In genomic region chr4:152151451-152151965, GRCm38 (mm10) we compare ENCODE assay signal across 9 mouse cellular contexts. TPM values are rescaled to one million over a fixed set of nuclear protein-coding genes. Genes with fewer than 3 reads are reported as not detected.
A peak's percentile ranks its signal among the peaks of the same experiment; 100 is the strongest.
DNase-seq lines count a peak whose midpoint lies in the region; ATAC-seq and TF ChIP-seq lines count a peak whose summit lies in the region.
"Had no signal": no experiment of that assay in that cellular context is flagged by ENCODE, and none has a peak within 500 bp of the region (broad histone marks: within the 10 kb centered on the region; RNA-seq: fewer than 3 reads in every experiment).

No protein-coding gene starts in this region.

- no peak for TF ChIP-seq CTCF in lung, adult 2 months (IDR thresholded peaks at IDR 0.05; ENCODE audit: insufficient read depth, low read length)

- H3K4me1 ChIP-seq in lung, adult 2 months (ENCODE audit: control insufficient read depth, insufficient read depth, low read length), result peaks cover 7% of the 10 kb centered on the region; the same call in 1 of the 2 replicates
- peaks cover 6% of the 10 kb centered on the region for H3K4me1 ChIP-seq in forebrain, embryonic 11.5 days (replicated peaks; ENCODE audit: control insufficient read depth, insufficient read depth, low read length)
- H3K4me1 ChIP-seq in limb, embryonic 11.5 days (ENCODE audit: control insufficient read depth, insufficient read depth, low read length), result 0 out of 2 replicates have a peak, but pooled peaks cover 4% of the 10 kb centered on the region
- H3K4me1 ChIP-seq in neural tube, embryonic 15.5 days, result peaks cover 15% of the 10 kb centered on the region

- H3K27me3 ChIP-seq in forebrain, embryonic 11.5 days (ENCODE audit: control insufficient read depth, insufficient read depth, low read length), result peaks cover 44% of the 10 kb centered on the region
- H3K27me3 ChIP-seq in limb, embryonic 11.5 days (ENCODE audit: control insufficient read depth, insufficient read depth, low read length), result peaks cover 40% of the 10 kb centered on the region
- peaks cover 72% of the 10 kb centered on the region for H3K27me3 ChIP-seq in neural tube, embryonic 15.5 days (replicated peaks)

- no peak; the same call in 1 of the 2 replicates for ATAC-seq in forebrain, embryonic 11.5 days (replicated peaks; ENCODE audit: low FRiP score)
- no peak for ATAC-seq in limb, embryonic 11.5 days (ENCODE audit: insufficient number of reproducible peaks, low FRiP score, low TSS enrichment, low read depth)
- ATAC-seq in neural tube, embryonic 15.5 days (ENCODE audit: low FRiP score), result 0 out of 2 replicates have a peak, but pooled peaks have one; percentile 21

- H3K9me3 ChIP-seq in forebrain, embryonic 11.5 days (ENCODE audit: control insufficient read depth, low read length), result no peaks in the 10 kb centered on the region
- H3K9me3 ChIP-seq in limb, embryonic 11.5 days (ENCODE audit: control insufficient read depth, low read length), result no peaks in the 10 kb centered on the region
- no peaks in the 10 kb centered on the region for H3K9me3 ChIP-seq in neural tube, embryonic 15.5 days (replicated peaks)

- intact Hi-C loops in left cerebral cortex, postnatal 14 days (cut with DNase I), result no loop called here

- peak overlapping the region; percentile 14 for H3K4me3 ChIP-seq in lung, adult 2 months (replicated peaks; ENCODE audit: extremely low read depth, low read depth, low read length)
- H3K4me3 ChIP-seq in forebrain, embryonic 11.5 days (ENCODE audit: low read depth, low read length), result peak overlapping the region; percentile 32
- H3K4me3 ChIP-seq in limb, embryonic 11.5 days (ENCODE audit: low read depth, low read length), result peak overlapping the region; percentile 38
- H3K4me3 ChIP-seq in neural tube, embryonic 15.5 days (replicated peaks), result peak overlapping the region; percentile 32

- WGBS in lung, adult 2 months, result 41% methylated on average over 7 of the region's 7 CpGs
- WGBS in forebrain, embryonic 11.5 days, result 14% methylated on average over 7 of the region's 7 CpGs
- WGBS in limb, embryonic 11.5 days, result 15% methylated on average over 7 of the region's 7 CpGs
- 23% methylated on average over 7 of the region's 7 CpGs for WGBS in neural tube, embryonic 15.5 days

- no peaks in the 10 kb centered on the region for H3K36me3 ChIP-seq in forebrain, embryonic 11.5 days (ENCODE audit: control insufficient read depth, insufficient read depth, low read length)
- H3K36me3 ChIP-seq in limb, embryonic 11.5 days (ENCODE audit: control insufficient read depth, insufficient read depth, low read length), result no peaks in the 10 kb centered on the region
- no peaks in the 10 kb centered on the region for H3K36me3 ChIP-seq in neural tube, embryonic 15.5 days

- peak overlapping the region; percentile 61 for H3K4me2 ChIP-seq in forebrain, embryonic 11.5 days (ENCODE audit: low read depth, low read length, severe bottlenecking)
- H3K4me2 ChIP-seq in limb, embryonic 11.5 days (ENCODE audit: low read depth, severe bottlenecking), result peak overlapping the region; percentile 69
- H3K4me2 ChIP-seq in neural tube, embryonic 15.5 days, result peak overlapping the region; percentile 57

- no peak for DNase-seq in lung, adult 2 months
- DNase-seq in lung, postnatal 36 days, result no peak
- DNase-seq in forebrain, embryonic 11.5 days (ENCODE audit: low spot score), result no peak
- DNase-seq in limb, embryonic 11.5 days (ENCODE audit: low spot score), result no peak
- DNase-seq in layer of hippocampus, postnatal 14 days (ENCODE audit: low spot score in 2 of 2), result no peak
- no peak for DNase-seq in left cerebral cortex, postnatal 14 days (ENCODE audit: low spot score in 2 of 2)
- no peak for DNase-seq in urinary bladder, adult 18-20 months (ENCODE audit: low spot score in 2 of 2)

- no peak overlapping the region for H3K27ac ChIP-seq in forebrain, embryonic 11.5 days (ENCODE audit: low read depth, low read length)
- H3K27ac ChIP-seq in limb, embryonic 11.5 days (replicated peaks; ENCODE audit: low read depth, low read length), result no peak overlapping the region
- no peak overlapping the region for H3K27ac ChIP-seq in neural tube, embryonic 15.5 days (replicated peaks)

- no peak overlapping the region for H3K9ac ChIP-seq in forebrain, embryonic 11.5 days (ENCODE audit: low read length)
- no peak overlapping the region for H3K9ac ChIP-seq in limb, embryonic 11.5 days (ENCODE audit: low read length)
- H3K9ac ChIP-seq in neural tube, embryonic 15.5 days (replicated peaks), result peak overlapping the region; percentile 20; the same call in 1 of the 2 replicates

- TF ChIP-seq POLR2A in lung, adult 2 months (IDR thresholded peaks at IDR 0.05; ENCODE audit: borderline replicate concordance, extremely low read depth, low read depth, low read length), result no peak

RNA-seq across cellular contexts. Expression of gene Espn, which starts 0.7 kb away (rescaled TPM):
- 9.8 and 16.3 TPM in 2 replicates for polyA plus RNA-seq in lung, adult 2 months (2012; rRNA removed)
- polyA plus RNA-seq in forebrain, embryonic 11.5 days (2014; fragmentation: Nextera tagmentation; extraction: Ambion mirVana), result 0.90 and 1.2 TPM in 2 replicates
- polyA plus RNA-seq in limb, embryonic 11.5 days (2014; fragmentation: Nextera tagmentation; extraction: Ambion mirVana), result 1.6 and 1.9 TPM in 2 replicates
- polyA plus RNA-seq in neural tube, embryonic 15.5 days (2015; fragmentation: Nextera tagmentation; extraction: Ambion mirVana), result 0.31 and 3.3 TPM in 2 replicates
- total RNA-seq in layer of hippocampus, postnatal 14 days (2021), result under 1 TPM; 0.57 to 0.94 TPM
- under 1 TPM; 0.24 to 0.44 TPM for total RNA-seq in left cerebral cortex, postnatal 14 days (2021)

RNA-seq across cellular contexts. Expression of gene Hes2, which starts 7.2 kb away (rescaled TPM):
- polyA plus RNA-seq in lung, adult 2 months (2012; rRNA removed), result 5.4 and 6.2 TPM in 2 replicates
- not detected in 2 replicates for polyA plus RNA-seq in forebrain, embryonic 11.5 days (2014; fragmentation: Nextera tagmentation; extraction: Ambion mirVana)
- polyA plus RNA-seq in limb, embryonic 11.5 days (2014; fragmentation: Nextera tagmentation; extraction: Ambion mirVana), result not detected in 2 replicates
- not detected in 2 replicates for polyA plus RNA-seq in neural tube, embryonic 15.5 days (2015; fragmentation: Nextera tagmentation; extraction: Ambion mirVana)
- not detected for total RNA-seq in layer of hippocampus, postnatal 14 days (2021)
- total RNA-seq in left cerebral cortex, postnatal 14 days (2021), result not detected
- total RNA-seq: left cerebral cortex, adult 8-10 months had no signal

RNA-seq across cellular contexts. Expression of gene Acot7, which starts 26.4 kb away (rescaled TPM):
- 118 and 125 TPM in 2 replicates for polyA plus RNA-seq in lung, adult 2 months (2012; rRNA removed)
- 75.1 and 77.8 TPM in 2 replicates for polyA plus RNA-seq in forebrain, embryonic 11.5 days (2014; fragmentation: Nextera tagmentation; extraction: Ambion mirVana)
- 32.1 and 33.3 TPM in 2 replicates for polyA plus RNA-seq in limb, embryonic 11.5 days (2014; fragmentation: Nextera tagmentation; extraction: Ambion mirVana)
- polyA plus RNA-seq in neural tube, embryonic 15.5 days (2015; fragmentation: Nextera tagmentation; extraction: Ambion mirVana), result 402 and 456 TPM in 2 replicates
- 100 to 1,000 TPM; 352 to 388 TPM for total RNA-seq in layer of hippocampus, postnatal 14 days (2021)
- total RNA-seq in left cerebral cortex, postnatal 14 days (2021), result 100 to 1,000 TPM; 377 to 378 TPM

RNA-seq across cellular contexts. Expression of gene Tnfrsf25, which starts 35.8 kb away (rescaled TPM):
- polyA plus RNA-seq in lung, adult 2 months (2012; rRNA removed), result 8.1 and 12.7 TPM in 2 replicates
- 0.49 TPM in 1 of 2 replicates, not detected in the other for polyA plus RNA-seq in forebrain, embryonic 11.5 days (2014; fragmentation: Nextera tagmentation; extraction: Ambion mirVana)
- 0.38 and 0.79 TPM in 2 replicates for polyA plus RNA-seq in limb, embryonic 11.5 days (2014; fragmentation: Nextera tagmentation; extraction: Ambion mirVana)
- 1.2 and 2.4 TPM in 2 replicates for polyA plus RNA-seq in neural tube, embryonic 15.5 days (2015; fragmentation: Nextera tagmentation; extraction: Ambion mirVana)
- total RNA-seq in layer of hippocampus, postnatal 14 days (2021), result 10 to 100 TPM; 17.7 to 25.6 TPM
- total RNA-seq in left cerebral cortex, postnatal 14 days (2021), result 10 to 100 TPM in 1 of 2 experiments, 1 to 10 TPM in 1; 6.2 to 16.5 TPM
